Mouse (Mus musculus) E14TG2a.4 (cell line): ENCODE data around the gene Tinf2.

Experiments used
- H3K27me3 ChIP-seq: 2 replicates; pipeline ENCODE4 v1.6.1; 2014; ENCODE audit warnings: low read length, control low read depth; ENCODE audit not compliant: insufficient read depth
- H3K36me3 ChIP-seq: 2 replicates; pipeline ENCODE4 v1.6.1; 2014; ENCODE audit warnings: low read length, control low read depth; ENCODE audit not compliant: insufficient read depth
- H3K4me1 ChIP-seq: replicated peaks from 2 replicates; pipeline ENCODE4 v1.6.1; 2014; ENCODE audit warnings: low read depth, low read length, control low read depth
- H3K4me3 ChIP-seq: replicated peaks from 2 replicates; pipeline ENCODE4 v1.5.1; 2014; ENCODE audit warnings: mild to moderate bottlenecking, low read length
- H3K9me3 ChIP-seq: 2 replicates; pipeline ENCODE4 v1.6.1; 2014; ENCODE audit warnings: low read length, control low read depth
- CTCF ChIP-seq: conservative IDR thresholded peaks from 2 replicates; pipeline ENCODE4 v1.5.1; 2014; ENCODE audit warnings: low read length
- NANOG ChIP-seq: IDR thresholded peaks from 2 replicates; pipeline ENCODE4 v1.6.1; 2014; ENCODE audit warnings: borderline replicate concordance, low read length, mixed read lengths
- POU5F1 ChIP-seq: IDR thresholded peaks from 2 replicates; pipeline ENCODE4 v1.6.1; 2014; ENCODE audit warnings: low read length, borderline replicate concordance

Gene Tinf2

DNA sequence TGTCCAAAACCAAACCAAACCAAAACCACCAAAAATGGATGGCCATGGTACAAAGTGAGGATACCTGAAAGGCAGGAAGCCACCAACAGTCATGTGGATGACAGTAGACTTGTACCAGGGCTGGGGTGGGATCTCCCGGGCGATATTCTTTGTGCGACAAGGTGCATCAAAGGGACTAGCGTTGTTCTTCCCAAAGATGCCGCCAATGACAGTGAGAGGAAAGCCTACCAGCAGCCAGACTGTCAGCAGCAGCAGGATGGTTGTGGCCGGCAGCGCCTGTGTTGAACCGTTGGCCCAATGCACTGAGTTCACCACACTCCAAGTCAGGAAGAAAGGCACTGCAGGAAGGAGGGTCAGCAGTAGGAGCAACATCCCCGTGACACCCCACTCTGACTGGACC lies 43.8 kb downstream of the Tinf2 start, which contains the start of gene Gm49378:
Gm49378 (minus strand) TSS at position 101 of the 400 bp plus-strand sequence.
- peaks cover 72% of the 10 kb centered on the region for H3K4me1 ChIP-seq
- no peak within 1 kb of the TSS for H3K4me3 ChIP-seq
- no peaks in the 10 kb centered on the region for H3K9me3 ChIP-seq
- peaks cover 72% of the 10 kb centered on the region for H3K36me3 ChIP-seq
- H3K27me3 ChIP-seq: no peaks in the 10 kb centered on the region
- TF ChIP-seq CTCF (no peak), POU5F1 (no peak), NANOG (no peak)

DNA sequence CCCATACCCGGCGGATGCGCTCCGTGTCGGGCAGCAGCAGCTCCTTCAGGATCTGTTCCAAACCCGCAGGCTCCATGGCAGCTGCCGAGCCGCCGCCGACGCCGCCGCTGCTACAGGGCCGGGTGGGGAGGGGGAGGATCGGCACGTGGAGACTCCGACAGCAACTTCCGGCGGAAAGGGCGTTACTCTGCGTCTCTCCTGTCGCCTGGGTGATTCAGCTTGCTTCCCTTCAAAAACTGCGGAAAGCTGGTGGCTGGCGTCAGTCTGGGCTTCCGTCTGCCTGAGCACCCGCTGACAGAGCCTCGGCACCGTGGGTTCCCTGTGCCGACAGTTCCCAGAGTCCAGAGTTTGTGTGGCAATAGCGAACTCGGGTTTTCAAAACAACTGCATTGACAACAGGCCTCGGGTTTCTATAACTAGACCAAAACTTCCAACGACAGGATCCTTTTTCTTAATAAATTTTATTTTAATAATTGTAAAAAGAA lies 46.1 kb downstream of the Tinf2 start, which contains the start of gene Ipo4:
Ipo4 (minus strand) TSS at position 435 of the 485 bp plus-strand sequence.
- TF ChIP-seq CTCF (no peak), POU5F1 (no peak), NANOG (no peak)

GRCm38 (mm10) chr14:55634874-55635522 lies 46.6 kb downstream of the Tinf2 start:
- peak overlapping the region; percentile 91 for H3K4me3 ChIP-seq
- H3K9me3 ChIP-seq: no peaks in the 10 kb centered on the region
- H3K36me3 ChIP-seq: peaks cover 84% of the 10 kb centered on the region
- peaks cover 54% of the 10 kb centered on the region for H3K4me1 ChIP-seq
- H3K27me3 ChIP-seq: no peaks in the 10 kb centered on the region
- TF ChIP-seq POU5F1 (no peak), CTCF (no peak), NANOG (no peak)

More for the DNA sequence above, 46.1 kb downstream of the Tinf2 start, which contains the start of gene Ipo4:
- Histone ChIP-seq H3K4me1 (peaks cover 54% of the 10 kb centered on the region), H3K36me3 (peaks cover 84% of the 10 kb centered on the region), H3K9me3 (no peaks in the 10 kb centered on the region), H3K4me3 (peak within 1 kb of the TSS; percentile 91), H3K27me3 (no peaks in the 10 kb centered on the region)

- TF ChIP-seq POU5F1: no peak
- no peak for TF ChIP-seq NANOG
- TF ChIP-seq CTCF: peak; percentile 92
- Histone ChIP-seq H3K27me3 (no peaks in the 10 kb centered on the region), H3K9me3 (no peaks in the 10 kb centered on the region), H3K4me3 (no peak overlapping the region), H3K4me1 (peaks cover 53% of the 10 kb centered on the region), H3K36me3 (peaks cover 99% of the 10 kb centered on the region)
Measured at GRCm38 (mm10) chr14:55629312-55629711, 52.3 kb downstream of the Tinf2 start.

- H3K9me3 ChIP-seq: no peaks in the 10 kb centered on the region
- peaks cover 53% of the 10 kb centered on the region for H3K4me1 ChIP-seq
- no peak for TF ChIP-seq POU5F1
- no peak for TF ChIP-seq NANOG
- H3K27me3 ChIP-seq: no peaks in the 10 kb centered on the region
- no peak overlapping the region for H3K4me3 ChIP-seq
- peaks cover 97% of the 10 kb centered on the region for H3K36me3 ChIP-seq
Measured at GRCm38 (mm10) chr14:55628077-55628827, 53.4 kb downstream of the Tinf2 start.
